ENCODE assay signal across 8 mouse cellular contexts in the genomic region with DNA sequence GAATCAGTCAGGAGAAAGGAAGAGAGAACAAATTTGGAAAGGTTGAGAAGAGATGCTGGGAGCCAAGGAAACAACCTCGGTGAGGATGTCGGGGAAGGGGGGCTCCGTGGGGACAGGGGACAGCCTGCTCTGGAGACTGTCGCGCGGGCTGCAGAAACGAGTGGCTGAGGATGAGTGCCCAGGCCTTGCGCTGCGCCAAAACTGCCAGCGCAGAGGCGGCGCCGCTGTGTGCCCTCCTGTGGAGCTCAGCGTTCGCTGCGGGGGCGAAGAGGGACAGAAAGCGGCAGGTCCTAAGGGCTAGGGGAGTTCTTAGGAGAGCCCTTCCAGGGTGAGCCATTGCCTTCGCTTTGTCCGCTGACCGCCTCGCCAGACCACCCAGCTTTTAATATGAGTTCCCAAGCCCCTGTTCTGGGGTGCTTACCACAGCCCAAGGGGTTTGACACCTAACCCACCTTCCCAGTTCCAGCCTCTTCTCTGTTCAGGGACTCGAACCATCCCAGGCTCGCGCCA. TPM values are rescaled to one million over a fixed set of nuclear protein-coding genes. Genes with fewer than 3 reads are reported as not detected.
A peak's percentile ranks its signal among the peaks of the same experiment; 100 is the strongest.
DNase-seq lines count a peak whose midpoint lies in the region; ATAC-seq and TF ChIP-seq lines count a peak whose summit lies in the region.

No protein-coding gene starts in this region.

- TF ChIP-seq POLR2A in bone marrow macrophage, adult 2 months (IDR thresholded peaks at IDR 0.05; ENCODE audit: borderline replicate concordance, low read depth, low read length): no peak

- intact Hi-C loops in left cerebral cortex, postnatal 36 days (cut with DNase I): loop anchor here (5.0 to 10.0 kb wide), 5 partner anchors 132 to 1122 kb away; a partner anchor contains a TSS

- H3K27ac ChIP-seq in bone marrow macrophage, adult 2 months (ENCODE audit: insufficient read depth, low read depth, low read length): no peak overlapping the region
- H3K27ac ChIP-seq in forebrain, postnatal 0 days (ENCODE audit: low read depth, low read length): peak overlapping the region; percentile 47
- peak overlapping the region; percentile 50 for H3K27ac ChIP-seq in neural tube, embryonic 15.5 days (replicated peaks)

- no peaks in the 10 kb centered on the region for H3K36me3 ChIP-seq in forebrain, postnatal 0 days (ENCODE audit: insufficient read depth)
- no peaks in the 10 kb centered on the region for H3K36me3 ChIP-seq in neural tube, embryonic 15.5 days

- TF ChIP-seq CTCF in bone marrow macrophage, adult 2 months (IDR thresholded peaks at IDR 0.05; ENCODE audit: low read depth, low read length): no peak
- TF ChIP-seq CTCF in forebrain, postnatal 0 days (IDR thresholded peaks at IDR 0.05; ENCODE audit: low read depth): peak; percentile 31

- no peaks in the 10 kb centered on the region for H3K27me3 ChIP-seq in forebrain, postnatal 0 days (ENCODE audit: insufficient read depth, low read length)
- peaks cover 46% of the 10 kb centered on the region for H3K27me3 ChIP-seq in neural tube, embryonic 15.5 days (replicated peaks)

- DNase-seq in left cerebral cortex, adult 18-20 months (ENCODE audit: low spot score in 2 of 2): peak; percentile 64 to 77
- DNase-seq in left cerebral cortex, adult 11 months (ENCODE audit: low spot score): no peak
- DNase-seq in forebrain, postnatal 0 days: peak; percentile 52
- peak; percentile 50 to 73 for DNase-seq in left cerebral cortex, postnatal 36 days (ENCODE audit: low spot score in 2 of 2)
- DNase-seq in gastrocnemius, adult 18-20 months (ENCODE audit: low spot score): no peak
- no peak for DNase-seq in gastrocnemius, adult 8-10 months (ENCODE audit: low spot score in 2 of 2)

- WGBS in forebrain, postnatal 0 days: 4% methylated on average over 25 of the region's 25 CpGs
- under 1% methylated on average over 25 of the region's 25 CpGs for WGBS in neural tube, embryonic 15.5 days

- H3K4me1 ChIP-seq in bone marrow macrophage, adult 2 months (ENCODE audit: control insufficient read depth, insufficient read depth, low read length): peaks cover 11% of the 10 kb centered on the region; the same call in 1 of the 2 replicates
- peaks cover 7% of the 10 kb centered on the region; the same call in 1 of the 2 replicates for H3K4me1 ChIP-seq in forebrain, postnatal 0 days (ENCODE audit: insufficient read depth)
- peaks cover 41% of the 10 kb centered on the region for H3K4me1 ChIP-seq in neural tube, embryonic 15.5 days

- no peaks in the 10 kb centered on the region for H3K9me3 ChIP-seq in forebrain, postnatal 0 days (ENCODE audit: low read length)
- H3K9me3 ChIP-seq in neural tube, embryonic 15.5 days (replicated peaks): no peaks in the 10 kb centered on the region

- peak overlapping the region; percentile 90 for H3K4me2 ChIP-seq in forebrain, postnatal 0 days (ENCODE audit: low read depth)
- H3K4me2 ChIP-seq in neural tube, embryonic 15.5 days: peak overlapping the region; percentile 85

- peak overlapping the region; percentile 67 for H3K4me3 ChIP-seq in bone marrow macrophage, adult 2 months (ENCODE audit: insufficient read depth, low read length)
- H3K4me3 ChIP-seq in forebrain, postnatal 0 days (ENCODE audit: low read depth, low read length): peak overlapping the region; percentile 69
- H3K4me3 ChIP-seq in neural tube, embryonic 15.5 days (replicated peaks): peak overlapping the region; percentile 50

- peak; percentile 27 for ATAC-seq in forebrain, postnatal 0 days
- ATAC-seq in neural tube, embryonic 15.5 days (ENCODE audit: low FRiP score): peak; percentile 54; the same call in 1 of the 2 replicates

- H3K9ac ChIP-seq in forebrain, postnatal 0 days: peak overlapping the region; percentile 73
- H3K9ac ChIP-seq in neural tube, embryonic 15.5 days (replicated peaks): peak overlapping the region; percentile 53

RNA-seq across cellular contexts. Expression of a gene that starts 0.8 kb away (rescaled TPM):
- total RNA-seq in left cerebral cortex, adult 18-20 months (2021): 10 to 100 TPM; 55.6 to 58.7 TPM
- polyA plus RNA-seq in bone marrow macrophage, adult 2 months (2012; ENCODE audit: insufficient read depth, insufficient read length, missing spikeins): 2.9 and 3.7 TPM in 2 replicates
- total RNA-seq in forebrain, postnatal 0 days (2014; rRNA removed): 38.2 and 38.9 TPM in 2 replicates
- 21.7 and 21.9 TPM in 2 replicates for polyA plus RNA-seq in forebrain, postnatal 0 days (2015; fragmentation: Nextera tagmentation; extraction: Ambion mirVana)
- total RNA-seq in left cerebral cortex, postnatal 36 days (2021): 10 to 100 TPM; 54.0 to 69.8 TPM
- 8.5 and 9.7 TPM in 2 replicates for polyA plus RNA-seq in neural tube, embryonic 15.5 days (2015; fragmentation: Nextera tagmentation; extraction: Ambion mirVana)
- total RNA-seq in gastrocnemius, adult 18-20 months (2021): not detected
- under 1 TPM in 1 of 4 experiments, not detected in 3; 0.10 TPM for total RNA-seq in gastrocnemius, adult 8-10 months (2022)

Comparison
In these comparisons a context has a peak if more than half of its experiments do, and no peak if none do; other contexts are left out.
1. DNase-seq: peak in left cerebral cortex, adult 18-20 months (2 of 2), forebrain, postnatal 0 days (single experiment) and left cerebral cortex, postnatal 36 days (2 of 2); none in left cerebral cortex, adult 11 months (single experiment), gastrocnemius, adult 18-20 months (single experiment) and gastrocnemius, adult 8-10 months (0 of 2).
2. RNA of a gene that starts 0.8 kb away (total RNA-seq): 54.0 to 69.8 TPM in left cerebral cortex, postnatal 36 days, 55.6 to 58.7 TPM in left cerebral cortex, adult 18-20 months and 38.2 to 38.9 TPM in forebrain, postnatal 0 days; not detected in gastrocnemius, adult 18-20 months and 0.10 TPM in gastrocnemius, adult 8-10 months; every median in the first group is over 10 times any median in the second.
3. Peak in every context shown above with its lines, with median percentiles within 50 percentile points of each other: H3K4me3 ChIP-seq.